Mouse (Mus musculus): ENCODE data around the gene Gm17577.
"Not testable (repeated sequence)": the region's sequence is repeated elsewhere in the genome, so short reads cannot be mapped to it uniquely, and the experiment has no call there.

Gm17577 gene

DNA sequence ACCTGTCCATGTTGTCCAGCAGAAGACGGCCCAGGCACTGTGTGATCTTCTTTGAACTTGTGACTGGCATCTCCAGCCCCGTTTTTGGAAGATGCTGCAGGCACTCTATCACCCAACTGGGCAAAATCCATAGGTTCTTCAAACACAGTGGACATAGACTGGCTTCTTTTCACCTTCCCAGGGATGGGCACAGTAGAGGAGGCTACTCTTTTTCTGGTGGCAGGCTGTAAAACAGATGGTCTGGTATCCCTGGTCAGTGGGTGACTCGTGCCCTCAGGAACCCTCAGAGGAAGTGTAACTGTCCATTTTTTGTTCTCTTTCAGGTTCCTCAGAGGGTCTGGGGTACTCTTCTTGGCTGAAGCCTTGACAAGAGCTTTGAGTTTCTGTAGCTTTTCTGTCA, at the start of gene Gm17577:
TSS of gene Gm17577 (minus strand) at position 101 of the 400 bp plus-strand sequence.
- DNase-seq (ENCODE audit: extremely low spot score, low spot score) = not testable (repeated sequence)

DNA sequence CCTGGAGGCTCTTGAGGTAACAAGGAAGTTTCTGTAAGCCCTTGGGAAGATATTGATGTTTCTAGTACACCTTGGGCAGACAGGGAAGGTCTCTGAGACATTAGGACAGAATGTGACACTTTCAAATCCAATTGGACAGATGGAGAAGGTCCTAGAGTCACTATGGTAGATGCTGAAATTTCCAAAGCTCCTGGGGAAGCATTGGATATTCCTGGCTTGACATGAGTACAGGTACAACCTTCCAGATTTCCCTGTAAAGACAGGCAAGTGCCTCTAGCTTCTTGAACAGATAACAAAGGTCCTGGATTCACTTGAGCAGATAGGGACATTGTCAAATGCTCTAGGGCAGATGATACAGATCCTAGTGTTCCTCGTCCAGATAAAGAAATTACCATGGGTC, 24.3 kb downstream of the Gm17577 start, which contains the start of gene Srsx:
TSS of gene Srsx (minus strand) at position 101 of the 400 bp plus-strand sequence.
- DNase-seq (ENCODE audit: extremely low spot score, low spot score) = not testable (repeated sequence)
